23 mouse cellular contexts compared by ENCODE assay signal in the genomic region with DNA sequence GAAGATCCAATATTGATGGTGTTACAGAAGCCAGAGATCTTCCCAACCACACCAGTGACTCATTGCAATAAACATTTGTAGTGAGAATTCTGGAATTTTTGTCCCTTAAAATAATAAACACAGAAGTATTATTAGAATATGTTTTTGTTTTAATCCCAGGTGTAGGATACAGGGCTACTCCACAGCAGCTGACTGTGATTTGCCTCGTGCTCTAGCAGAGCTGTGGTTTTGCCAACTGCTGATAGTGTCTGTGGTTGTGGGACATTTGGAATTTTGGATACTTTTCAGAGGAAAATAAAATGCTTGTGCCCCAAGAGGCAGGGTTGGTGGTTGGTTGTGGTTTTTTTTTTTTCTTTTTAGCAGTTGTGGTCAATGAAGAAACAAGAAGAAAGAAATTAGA. TPM values are rescaled to one million over a fixed set of nuclear protein-coding genes. Genes with fewer than 3 reads are reported as not detected.
DNase-seq lines count a peak whose midpoint lies in the region; ATAC-seq and TF ChIP-seq lines count a peak whose summit lies in the region.
"Had no signal": no experiment of that assay in that cellular context is flagged by ENCODE, and none has a peak within 500 bp of the region (broad histone marks: within the 10 kb centered on the region; RNA-seq: fewer than 3 reads in every experiment).

No protein-coding gene starts in this region.

- H3K4me2 ChIP-seq in hindbrain, postnatal 0 days (ENCODE audit: low read depth, low read length): no peak overlapping the region
- H3K4me2 ChIP-seq: embryonic facial prominence, embryonic 13.5 days; embryonic facial prominence, embryonic 15.5 days; forebrain, embryonic 13.5 days; forebrain, embryonic 15.5 days had no signal

- TF ChIP-seq CTCF in hindbrain, postnatal 0 days (IDR thresholded peaks at IDR 0.05; ENCODE audit: low read depth): no peak

- H3K9me3 ChIP-seq in hindbrain, postnatal 0 days (ENCODE audit: low read length): no peaks in the 10 kb centered on the region
- H3K9me3 ChIP-seq: embryonic facial prominence, embryonic 13.5 days; embryonic facial prominence, embryonic 15.5 days; forebrain, embryonic 13.5 days; forebrain, embryonic 15.5 days had no signal

- no peaks in the 10 kb centered on the region for H3K36me3 ChIP-seq in hindbrain, postnatal 0 days (ENCODE audit: insufficient read depth, low read length)
- H3K36me3 ChIP-seq: embryonic facial prominence, embryonic 13.5 days; forebrain, embryonic 15.5 days had no signal

- no peaks in the 10 kb centered on the region for H3K27me3 ChIP-seq in hindbrain, postnatal 0 days (ENCODE audit: insufficient read depth, low read length)
- H3K27me3 ChIP-seq: embryonic facial prominence, embryonic 15.5 days; forebrain, embryonic 13.5 days; forebrain, embryonic 15.5 days had no signal

- 71% methylated on average over 1 of the region's 1 CpGs for WGBS in hindbrain, postnatal 0 days

- no peak overlapping the region for H3K9ac ChIP-seq in hindbrain, postnatal 0 days (replicated peaks; ENCODE audit: low read length)
- H3K9ac ChIP-seq: embryonic facial prominence, embryonic 13.5 days; embryonic facial prominence, embryonic 15.5 days; forebrain, embryonic 13.5 days; forebrain, embryonic 15.5 days; forebrain, postnatal 0 days had no signal

- H3K4me1 ChIP-seq in hindbrain, postnatal 0 days (ENCODE audit: insufficient read depth, low read length): no peaks in the 10 kb centered on the region
- H3K4me1 ChIP-seq: forebrain, embryonic 13.5 days; forebrain, embryonic 15.5 days had no signal

- DNase-seq in 3134 (ENCODE audit: extremely low read depth, insufficient read length, low spot score): peak; percentile 20
- peak; percentile 90 for DNase-seq in 3T3-L1 (ENCODE audit: low read depth, low spot score)
- peak; percentile 47 for DNase-seq in NIH3T3 (ENCODE audit: low read depth)
- DNase-seq in hindbrain, postnatal 0 days (ENCODE audit: low spot score): no peak
- DNase-seq in kidney, adult 8-10 months: no peak
- DNase-seq in ovary, adult 18-20 months (ENCODE audit: low spot score): no peak
- DNase-seq: adrenal gland, adult 2 months; adrenal gland, postnatal 10 days; adrenal gland, postnatal 25 days; cerebellum, adult 11 months; cerebellum, adult 18-20 months; cerebellum, adult 8-10 months; cerebellum, adult 9-11 months; cerebellum, postnatal 14 days; cerebellum, postnatal 36 days; embryo, embryonic 11 days; forebrain, postnatal 0 days had no signal

- H3K4me3 ChIP-seq in hindbrain, postnatal 0 days (ENCODE audit: low read length): no peak overlapping the region
- H3K4me3 ChIP-seq: embryonic facial prominence, embryonic 13.5 days; embryonic facial prominence, embryonic 15.5 days; forebrain, embryonic 13.5 days; forebrain, embryonic 15.5 days had no signal

- no peak for ATAC-seq in hindbrain, postnatal 0 days
- ATAC-seq: forebrain, embryonic 13.5 days; forebrain, embryonic 15.5 days; forebrain, postnatal 0 days had no signal

- no peak overlapping the region for H3K27ac ChIP-seq in hindbrain, postnatal 0 days
- H3K27ac ChIP-seq: embryonic facial prominence, embryonic 13.5 days; forebrain, embryonic 13.5 days; forebrain, embryonic 15.5 days had no signal

RNA-seq across cellular contexts. Expression of gene Tmem252, which starts 44.2 kb away (rescaled TPM):
- total RNA-seq in hindbrain, postnatal 0 days (2014; rRNA removed): 0.42 and 0.72 TPM in 2 replicates
- 1.9 and 2.0 TPM in 2 replicates for polyA plus RNA-seq in hindbrain, postnatal 0 days (2015; fragmentation: Nextera tagmentation; extraction: Ambion mirVana)
- total RNA-seq: common myeloid progenitor, adult 5-6 weeks; MEL had no signal

Comparison
In these comparisons a context has a peak if more than half of its experiments do, and no peak if none do; other contexts are left out.
1. DNase-seq: peak in 3134 (single experiment), 3T3-L1 (single experiment) and NIH3T3 (single experiment); none in hindbrain, postnatal 0 days (single experiment), kidney, adult 8-10 months (0 of 2) and ovary, adult 18-20 months (single experiment).